In the genomic region with DNA sequence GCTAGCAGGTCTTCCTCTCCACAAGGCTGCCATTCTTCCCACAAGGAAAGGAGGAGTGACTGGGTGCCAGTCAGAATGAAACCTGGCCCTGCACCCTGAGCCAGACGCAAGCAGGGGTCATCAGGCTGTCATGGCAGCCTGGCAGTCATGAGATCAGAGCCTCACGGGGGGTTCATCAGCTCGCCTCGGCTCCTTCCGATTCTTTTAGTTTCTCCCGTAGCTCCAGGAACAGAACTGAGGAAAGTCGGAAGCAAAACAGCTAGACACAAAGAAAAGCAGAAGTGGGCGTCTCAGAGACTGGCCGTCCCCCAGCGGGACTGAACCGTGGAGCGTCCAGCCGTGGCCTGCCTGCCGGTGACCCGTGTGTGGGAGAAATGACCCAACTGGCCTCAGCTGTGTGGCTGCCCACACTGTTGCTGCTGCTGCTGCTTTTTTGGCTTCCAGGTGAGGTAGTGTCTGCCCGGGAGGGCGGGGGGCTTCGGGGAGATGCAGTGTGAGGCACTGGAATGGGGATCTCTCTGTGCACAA, we compare ENCODE assay signal across 13 mouse cellular contexts. TPM values are rescaled to one million over a fixed set of nuclear protein-coding genes. Genes with fewer than 3 reads are reported as not detected.
DNase-seq lines count a peak whose midpoint lies in the region; ATAC-seq and TF ChIP-seq lines count a peak whose summit lies in the region.
"Had no signal": no experiment of that assay in that cellular context is flagged by ENCODE, and none has a peak within 500 bp of the region (broad histone marks: within the 10 kb centered on the region; RNA-seq: fewer than 3 reads in every experiment).

A gene (plus strand): TSS at position 51 of the 528 bp plus-strand sequence.

- 67% methylated on average over 18 of the region's 18 CpGs for WGBS in heart, embryonic 13.5 days
- 6% methylated on average over 18 of the region's 18 CpGs for WGBS in spleen, adult 2 months
- 7% methylated on average over 18 of the region's 18 CpGs for WGBS in thymus, adult 2 months

- peak within 1 kb of the TSS; percentile 37; the same call in 1 of the 2 replicates for H3K9ac ChIP-seq in heart, embryonic 13.5 days
- H3K9ac ChIP-seq: stomach, embryonic 15.5 days had no signal

- no peak for TF ChIP-seq POLR2A in spleen, adult 2 months (IDR thresholded peaks at IDR 0.05; ENCODE audit: low read depth, low read length)
- TF ChIP-seq POLR2A in thymus, adult 2 months (IDR thresholded peaks at IDR 0.05; ENCODE audit: control insufficient read depth, extremely low read depth, insufficient read depth, low read length, poor library complexity), result no peak

- H3K27me3 ChIP-seq in heart, embryonic 13.5 days (replicated peaks), result no peaks in the 10 kb centered on the region
- no peaks in the 10 kb centered on the region for H3K27me3 ChIP-seq in spleen, adult 2 months (ENCODE audit: control insufficient read depth, insufficient read depth, low read length)
- H3K27me3 ChIP-seq in thymus, adult 2 months (ENCODE audit: control insufficient read depth, insufficient read depth, low read length), result no peaks in the 10 kb centered on the region; the same call in 1 of the 2 replicates
- H3K27me3 ChIP-seq: stomach, embryonic 15.5 days had no signal

- no peaks in the 10 kb centered on the region for H3K36me3 ChIP-seq in heart, embryonic 13.5 days
- H3K36me3 ChIP-seq in spleen, adult 2 months (ENCODE audit: control insufficient read depth, insufficient read depth, low read length), result no peaks in the 10 kb centered on the region
- no peaks in the 10 kb centered on the region for H3K36me3 ChIP-seq in thymus, adult 2 months (ENCODE audit: control insufficient read depth, insufficient read depth, low read length)
- H3K36me3 ChIP-seq: stomach, embryonic 15.5 days had no signal

- no peak for ATAC-seq in heart, embryonic 13.5 days (ENCODE audit: extremely low read depth, insufficient number of reproducible peaks, low FRiP score, low TSS enrichment)
- ATAC-seq: CD4-positive, CD25-positive, alpha-beta regulatory T cell, adult 4 months had no signal

- H3K4me3 ChIP-seq in heart, embryonic 13.5 days, result no peak within 1 kb of the TSS
- H3K4me3 ChIP-seq in spleen, adult 2 months (ENCODE audit: extremely low read depth, insufficient read depth, insufficient read length), result peak within 1 kb of the TSS; percentile 53
- H3K4me3 ChIP-seq in thymus, adult 2 months (ENCODE audit: control insufficient read depth, insufficient read depth, low read length), result no peak within 1 kb of the TSS; the same call in 1 of the 2 replicates
- H3K4me3 ChIP-seq: stomach, embryonic 15.5 days had no signal

- no peak within 1 kb of the TSS for H3K27ac ChIP-seq in heart, embryonic 13.5 days (replicated peaks)
- H3K27ac ChIP-seq in spleen, adult 2 months (ENCODE audit: insufficient read depth, low read length), result peak within 1 kb of the TSS; percentile 52
- H3K27ac ChIP-seq in thymus, adult 2 months (ENCODE audit: control insufficient read depth, insufficient read depth, low read length), result no peak within 1 kb of the TSS
- H3K27ac ChIP-seq: stomach, embryonic 15.5 days had no signal

- no peak for DNase-seq in heart, adult 8-10 months (ENCODE audit: low spot score)
- DNase-seq in spleen, adult 2 months (ENCODE audit: low read depth in 1 of 2, low spot score in 2 of 2), result no peak
- DNase-seq in spleen, adult 12 weeks (ENCODE audit: low spot score), result no peak
- peak; percentile 47 for DNase-seq in lung, postnatal 36 days
- no peak for DNase-seq in thymus, adult 2 months
- no peak for DNase-seq in cerebellum, adult 11-12 months
- DNase-seq in yolk sac, embryonic 10.5 days (ENCODE audit: low spot score), result no peak
- DNase-seq: cerebellum, adult 8-10 months; gastrocnemius, postnatal 10 days; layer of hippocampus, postnatal 36 days had no signal

- no peaks in the 10 kb centered on the region for H3K9me3 ChIP-seq in heart, embryonic 13.5 days
- H3K9me3 ChIP-seq: stomach, embryonic 15.5 days had no signal

- TF ChIP-seq CTCF in spleen, adult 2 months (IDR thresholded peaks at IDR 0.05; ENCODE audit: extremely low read depth, insufficient read depth, insufficient read length, insufficient replicate concordance), result no peak
- no peak for TF ChIP-seq CTCF in thymus, adult 2 months (IDR thresholded peaks at IDR 0.05; ENCODE audit: borderline replicate concordance, control insufficient read depth, extremely low read depth, insufficient read depth, low read length, poor library complexity)

- no peaks in the 10 kb centered on the region for H3K4me1 ChIP-seq in heart, embryonic 13.5 days
- H3K4me1 ChIP-seq in spleen, adult 2 months (ENCODE audit: control insufficient read depth, insufficient read depth, insufficient read length), result peaks cover 5% of the 10 kb centered on the region; the same call in 1 of the 2 replicates
- no peaks in the 10 kb centered on the region for H3K4me1 ChIP-seq in thymus, adult 2 months (replicated peaks; ENCODE audit: control insufficient read depth, insufficient read depth, low read length)
- H3K4me1 ChIP-seq: stomach, embryonic 15.5 days had no signal

- no peak within 1 kb of the TSS for H3K4me2 ChIP-seq in heart, embryonic 13.5 days
- H3K4me2 ChIP-seq: stomach, embryonic 15.5 days had no signal

RNA-seq across cellular contexts. Expression of the gene that starts here (rescaled TPM):
- polyA plus RNA-seq in heart, embryonic 13.5 days (2015; fragmentation: Nextera tagmentation; extraction: Ambion mirVana), result 0.82 and 1.4 TPM in 2 replicates
- 1 to 10 TPM in 1 of 4 experiments, under 1 TPM in 3; 0.38 to 1.6 (median 0.86) TPM for total RNA-seq in heart, adult 8-10 months (2022)
- polyA plus RNA-seq in spleen, adult 2 months (2012; rRNA removed), result 11.6 and 12.5 TPM in 2 replicates
- 3.7 and 4.2 TPM in 2 replicates for polyA plus RNA-seq in thymus, adult 2 months (2012; rRNA removed)
